In genomic region chr10:45537334-45537733, GRCm38 (mm10) we compare ENCODE assay signal across 10 mouse cellular contexts. TPM values are rescaled to one million over a fixed set of nuclear protein-coding genes. Genes with fewer than 3 reads are reported as not detected.
"Had no signal": no experiment of that assay in that cellular context is flagged by ENCODE, and none has a peak within 500 bp of the region (broad histone marks: within the 10 kb centered on the region; RNA-seq: fewer than 3 reads in every experiment).

No protein-coding gene starts in this region.

RNA-seq across cellular contexts. Expression of gene Lin28b, which starts 51.1 kb away (rescaled TPM):
- total RNA-seq: common myeloid progenitor, adult 5-6 weeks; gastrocnemius, adult 18-20 months; gastrocnemius, adult 2 months; gastrocnemius, adult 8-10 months; gastrocnemius, postnatal 10 days; gastrocnemius, postnatal 14 days; gastrocnemius, postnatal 25 days; gastrocnemius, postnatal 36 days; gastrocnemius, postnatal 4 days; granulocyte monocyte progenitor cell, adult 5-6 weeks had no signal
